Mouse (Mus musculus) embryonic facial prominence, embryonic 15.5 days (tissue): ENCODE measurements around the gene Acpp. TPM values are rescaled to one million over a fixed set of nuclear protein-coding genes. Genes with fewer than 3 reads are reported as not detected.

Source experiments
- ATAC-seq: fragments of 200-750 bp; cut with Nextera tagmentation; 2 replicates; pipeline ENCODE4 v1.8.0; 2017; ENCODE audit warnings: low read depth, moderate TSS enrichment; ENCODE audit not compliant: insufficient number of reproducible peaks, low FRiP score, low TSS enrichment
- H3K27ac ChIP-seq: fragments of 300-500 bp; sonication (generic); replicated peaks from 2 replicates; pipeline ENCODE4 v1.5.1; 2015; ENCODE audit warnings: mild to moderate bottlenecking, inconsistent platforms
- H3K27me3 ChIP-seq: fragments of 300-500 bp; sonication (generic); 2 replicates; pipeline ENCODE4 v1.6.1; 2015; ENCODE audit warnings: inconsistent platforms
- H3K36me3 ChIP-seq: fragments of 300-500 bp; sonication (generic); 2 replicates; pipeline ENCODE4 v1.6.1; 2015; ENCODE audit warnings: mild to moderate bottlenecking, inconsistent platforms
- H3K4me1 ChIP-seq: fragments of 300-500 bp; sonication (generic); 2 replicates; pipeline ENCODE4 v1.6.1; 2015; ENCODE audit warnings: inconsistent platforms
- H3K4me2 ChIP-seq: fragments of 300-500 bp; sonication (generic); replicated peaks from 2 replicates; pipeline ENCODE4 v1.6.1; 2015; ENCODE audit warnings: mild to moderate bottlenecking, inconsistent platforms
- H3K4me3 ChIP-seq: fragments of 300-500 bp; sonication (generic); replicated peaks from 2 replicates; pipeline ENCODE4 v1.5.1; 2015; ENCODE audit warnings: mild to moderate bottlenecking, inconsistent platforms
- H3K9ac ChIP-seq: fragments of 300-500 bp; sonication (generic); 2 replicates; pipeline ENCODE4 v1.6.1; 2015; ENCODE audit warnings: inconsistent platforms
- H3K9me3 ChIP-seq: fragments of 300-500 bp; sonication (generic); replicated peaks from 2 replicates; pipeline ENCODE4 v1.6.1; 2016; ENCODE audit warnings: inconsistent platforms
- WGBS: fragments of 180-500 bp; shearing (Covaris S2); methylation state at CpG from one replicate; pipeline ENCODE4 v1.1.7; 2015; 5-methylcytosine and 5-hydroxymethylcytosine counted together
- polyA plus RNA-seq: library from polyadenylated mRNA; unstranded; fragments of >200 nt; fragmentation: Nextera tagmentation; extraction: Ambion mirVana; gene quantifications from 2 replicates; pipeline ENCODE4 v1.2.1, GENCODE M21; 2015

Gene Acpp
- polyA plus RNA-seq, 1 experiment from 2014 or later: 4.3 TPM

DNA sequence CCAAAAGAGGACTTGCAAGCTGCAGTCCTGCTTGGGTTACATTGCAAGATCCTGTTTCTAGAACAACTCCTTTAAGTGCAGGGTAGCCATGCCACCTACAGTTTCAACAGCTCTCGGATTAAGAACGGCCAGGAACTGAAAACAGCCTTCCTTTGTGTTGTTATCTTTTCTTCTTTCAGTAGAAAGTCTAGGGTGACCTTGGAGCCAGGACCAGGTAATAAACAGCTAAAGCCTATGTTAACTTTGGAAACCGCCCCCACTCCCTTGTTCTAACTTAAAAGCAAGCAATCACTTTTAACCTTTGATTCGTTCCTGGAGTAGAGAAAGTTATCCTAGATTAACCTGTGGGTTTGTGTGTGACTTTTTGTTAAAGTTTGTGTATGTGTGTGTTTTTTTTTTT lies 33.2 kb downstream of the Acpp start:
- no peaks in the 10 kb centered on the region for H3K9me3 ChIP-seq
- 71% methylated on average over 4 of the region's 4 CpGs for WGBS
- no peak overlapping the region for H3K27ac ChIP-seq
- no peak overlapping the region for H3K4me2 ChIP-seq
- H3K36me3 ChIP-seq: no peaks in the 10 kb centered on the region
- no peaks in the 10 kb centered on the region for H3K27me3 ChIP-seq
- no peaks in the 10 kb centered on the region for H3K4me1 ChIP-seq
- ATAC-seq: no peak
- H3K4me3 ChIP-seq: no peak overlapping the region
- no peak overlapping the region for H3K9ac ChIP-seq

DNA sequence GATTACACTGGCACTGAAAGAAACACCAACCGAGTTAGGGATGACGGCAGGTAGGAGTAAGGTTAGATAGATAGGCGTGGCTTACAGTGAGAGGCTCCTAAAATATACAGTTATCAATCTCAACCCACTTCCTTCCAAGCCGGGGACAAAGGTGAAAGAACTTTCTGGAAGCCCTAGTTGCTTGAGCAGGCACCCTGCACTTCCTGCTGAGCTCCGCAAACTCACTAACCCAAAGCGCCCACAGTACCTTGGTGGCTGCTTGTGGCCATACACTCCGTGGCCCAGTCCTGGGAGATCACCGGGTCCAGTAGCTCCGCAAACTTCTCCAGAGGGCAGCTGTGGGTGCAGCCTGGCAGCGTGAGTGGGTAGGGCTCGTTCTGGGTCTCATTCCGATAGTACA lies 37.0 kb downstream of the Acpp start:
- Histone ChIP-seq H3K36me3 (no peaks in the 10 kb centered on the region), H3K27ac (no peak overlapping the region), H3K4me2 (no peak overlapping the region), H3K9ac (no peak overlapping the region), H3K4me3 (no peak overlapping the region), H3K4me1 (no peaks in the 10 kb centered on the region), H3K9me3 (no peaks in the 10 kb centered on the region), H3K27me3 (no peaks in the 10 kb centered on the region)
- ATAC-seq: no peak; the same call in 1 of the 2 replicates
- 78% methylated on average over 12 of the region's 12 CpGs for WGBS

DNA sequence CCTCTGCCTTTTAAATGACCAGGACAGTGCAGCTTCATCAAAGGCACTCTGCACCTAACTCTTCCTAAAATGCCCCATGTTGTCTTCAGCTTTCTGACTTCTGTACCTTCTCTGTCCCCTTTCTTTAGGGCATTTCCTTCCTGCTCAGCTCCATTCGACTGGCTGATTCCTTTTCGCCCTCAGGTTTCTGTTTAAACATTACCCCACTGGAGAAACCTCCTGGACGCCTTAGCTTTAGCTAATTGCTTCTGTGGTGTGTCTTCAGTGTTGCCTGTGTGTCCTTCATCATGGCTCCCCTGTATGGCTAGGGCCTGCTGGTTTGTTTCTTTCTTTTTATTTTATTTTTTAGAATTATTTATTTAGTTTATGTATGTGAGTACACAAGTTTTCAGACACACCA lies 40.5 kb downstream of the Acpp start:
- no peak for ATAC-seq
- H3K27me3 ChIP-seq: no peaks in the 10 kb centered on the region
- no peaks in the 10 kb centered on the region for H3K9me3 ChIP-seq
- H3K36me3 ChIP-seq: no peaks in the 10 kb centered on the region
- no peak overlapping the region for H3K4me3 ChIP-seq
- WGBS: 65% methylated on average over 3 of the region's 3 CpGs
- H3K4me2 ChIP-seq: no peak overlapping the region
- no peak overlapping the region for H3K27ac ChIP-seq
- no peaks in the 10 kb centered on the region for H3K4me1 ChIP-seq
- no peak overlapping the region for H3K9ac ChIP-seq

DNA sequence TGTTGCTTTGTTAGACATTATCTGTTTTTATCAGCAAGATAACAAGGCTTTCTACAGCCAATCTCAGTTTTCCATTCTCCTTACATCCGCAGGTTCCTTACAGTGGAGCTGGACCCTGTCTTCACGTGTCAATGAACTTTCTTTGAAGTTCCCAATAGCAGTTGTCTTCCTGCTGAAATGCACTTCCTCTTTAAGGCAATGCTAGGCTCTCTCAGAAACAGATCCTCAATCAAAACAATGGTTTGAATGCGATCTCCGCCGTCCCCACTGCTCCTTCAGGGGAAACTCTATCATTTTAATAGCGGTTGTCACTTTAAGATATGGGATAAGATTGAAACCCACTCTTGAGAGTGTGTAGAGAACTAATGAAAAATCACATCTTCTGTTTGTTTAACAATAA lies 52.6 kb downstream of the Acpp start:
- WGBS: 67% methylated on average over 6 of the region's 6 CpGs
- H3K4me3 ChIP-seq: no peak overlapping the region

DNA sequence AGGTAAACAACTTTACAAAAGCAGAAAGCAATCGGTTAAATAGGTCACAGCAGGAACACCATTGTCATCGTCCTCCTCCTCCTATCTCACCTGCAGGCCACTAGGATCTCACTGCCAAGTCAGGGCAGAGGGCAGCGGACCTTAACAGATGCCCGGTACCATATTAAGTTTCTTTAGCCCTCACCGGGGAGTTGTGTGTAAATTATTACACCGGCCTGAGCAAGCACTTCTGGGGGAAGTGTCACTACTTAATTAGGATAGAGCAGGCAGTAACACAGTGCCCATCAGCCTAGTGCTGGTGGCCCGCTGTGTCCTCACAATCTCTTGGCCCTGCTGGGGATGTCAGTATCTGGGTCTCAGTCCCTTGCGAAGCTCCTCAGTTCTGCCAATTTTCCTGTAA lies 55.0 kb downstream of the Acpp start:
- Histone ChIP-seq H3K27ac (no peak overlapping the region), H3K36me3 (no peaks in the 10 kb centered on the region), H3K4me2 (no peak overlapping the region), H3K27me3 (no peaks in the 10 kb centered on the region), H3K4me1 (no peaks in the 10 kb centered on the region), H3K9ac (no peak overlapping the region), H3K4me3 (no peak overlapping the region), H3K9me3 (no peaks in the 10 kb centered on the region)
- ATAC-seq: no peak
- 26% methylated on average over 8 of the region's 8 CpGs for WGBS

More for the DNA sequence above, 52.6 kb downstream of the Acpp start:
- ATAC-seq: no peak
- Histone ChIP-seq H3K36me3 (no peaks in the 10 kb centered on the region), H3K9ac (no peak overlapping the region), H3K9me3 (no peaks in the 10 kb centered on the region), H3K4me2 (no peak overlapping the region), H3K4me1 (no peaks in the 10 kb centered on the region), H3K27ac (no peak overlapping the region), H3K27me3 (no peaks in the 10 kb centered on the region)

DNA sequence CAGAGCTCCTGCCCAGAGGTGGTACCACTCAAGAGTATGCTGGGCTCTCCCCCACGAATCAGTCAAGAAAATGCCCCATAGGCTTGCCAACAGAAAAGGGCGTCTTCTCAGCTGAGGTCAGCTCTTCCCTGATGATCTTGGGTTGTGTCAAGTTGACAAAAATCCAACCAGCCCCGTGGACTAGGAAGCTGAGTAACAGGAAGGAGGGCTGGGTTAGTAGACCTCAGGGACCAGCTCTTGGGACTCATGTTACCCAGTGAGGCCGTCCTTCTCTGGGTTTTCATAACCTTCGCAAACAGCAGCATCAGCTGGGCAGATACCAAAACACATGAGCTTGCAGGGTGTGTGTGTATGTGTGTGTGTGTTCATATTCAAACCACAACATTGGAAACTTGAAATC lies 55.8 kb downstream of the Acpp start:
- no peaks in the 10 kb centered on the region for H3K36me3 ChIP-seq
- WGBS: 64% methylated on average over 5 of the region's 5 CpGs
- H3K4me3 ChIP-seq: no peak overlapping the region
- no peaks in the 10 kb centered on the region for H3K9me3 ChIP-seq
- no peak overlapping the region for H3K4me2 ChIP-seq
- no peaks in the 10 kb centered on the region for H3K27me3 ChIP-seq
- H3K9ac ChIP-seq: no peak overlapping the region
- ATAC-seq: no peak
- H3K27ac ChIP-seq: no peak overlapping the region
- H3K4me1 ChIP-seq: no peaks in the 10 kb centered on the region

DNA sequence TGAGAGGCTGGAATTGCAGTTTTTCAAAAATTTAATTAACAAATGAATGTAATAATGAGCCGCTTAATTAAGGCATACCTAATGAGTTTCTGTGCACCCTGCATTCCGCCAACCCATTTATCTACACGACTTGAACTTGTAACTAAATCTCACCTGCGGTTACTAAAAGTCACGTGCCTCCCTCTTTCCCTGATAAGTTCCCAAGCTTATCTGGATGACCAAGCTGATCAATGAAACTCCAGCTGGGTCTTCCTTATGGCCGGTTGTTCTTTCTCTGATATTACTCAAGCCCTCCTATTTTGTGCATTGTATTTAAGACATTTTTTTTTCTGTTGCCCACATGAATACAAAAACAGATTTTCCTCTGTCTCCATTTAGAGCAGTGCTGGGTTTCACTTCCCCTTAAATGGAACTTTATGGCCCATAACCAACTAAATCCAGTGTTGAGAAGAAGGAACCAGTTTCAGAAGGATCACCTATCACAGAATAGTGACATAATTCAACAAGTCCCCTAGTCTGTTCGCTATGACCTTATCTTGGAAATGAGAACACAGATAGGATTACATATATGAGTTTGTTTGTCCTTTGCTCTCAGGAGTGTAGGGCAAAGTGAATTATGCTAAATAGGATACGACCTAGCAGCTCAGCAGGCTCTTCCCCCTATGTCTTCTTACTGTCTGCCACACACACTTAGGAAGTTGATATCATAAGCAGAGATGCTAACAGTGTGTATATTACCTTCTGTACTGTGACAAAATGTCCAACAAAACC lies 56.6 kb downstream of the Acpp start:
- WGBS: 82% methylated on average over 8 of the region's 8 CpGs
- Histone ChIP-seq H3K4me2 (no peak overlapping the region), H3K4me1 (no peaks in the 10 kb centered on the region), H3K9me3 (no peaks in the 10 kb centered on the region), H3K27me3 (no peaks in the 10 kb centered on the region), H3K27ac (no peak overlapping the region), H3K36me3 (no peaks in the 10 kb centered on the region), H3K9ac (no peak overlapping the region), H3K4me3 (no peak overlapping the region)
- ATAC-seq: no peak

DNA sequence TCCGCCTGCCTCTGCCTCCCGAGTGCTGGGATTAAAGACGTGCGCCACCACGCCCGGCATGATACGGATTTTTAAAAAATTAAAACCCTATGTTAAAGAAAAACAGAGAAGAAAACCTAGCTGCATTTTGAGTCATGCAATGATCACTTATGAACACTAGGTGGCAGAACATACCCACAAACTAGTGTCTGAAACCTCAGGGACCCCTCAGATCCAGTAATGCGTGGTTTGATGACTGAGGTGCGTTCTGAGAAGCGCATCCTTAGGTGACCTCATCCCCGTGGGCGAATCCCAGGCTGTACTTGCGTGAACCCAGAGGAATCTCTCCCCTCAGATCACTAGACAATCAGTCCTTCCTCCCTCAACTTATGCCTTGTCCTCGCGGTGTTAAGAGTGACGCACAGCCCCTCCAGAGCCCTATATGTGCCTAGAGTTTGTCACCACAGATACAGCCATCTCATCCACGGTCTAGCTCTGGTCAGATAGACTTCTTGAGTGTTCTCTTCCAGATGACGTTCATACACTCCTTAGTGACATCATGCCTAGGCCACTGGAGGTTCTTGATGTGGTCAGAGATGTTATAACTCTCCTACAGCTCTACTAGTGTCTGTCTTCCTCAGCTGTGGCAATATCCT lies 59.9 kb downstream of the Acpp start:
- no peaks in the 10 kb centered on the region for H3K4me1 ChIP-seq
- H3K4me2 ChIP-seq: no peak overlapping the region
- H3K9ac ChIP-seq: no peak overlapping the region
- no peaks in the 10 kb centered on the region for H3K27me3 ChIP-seq
- H3K9me3 ChIP-seq: no peaks in the 10 kb centered on the region
- H3K27ac ChIP-seq: no peak overlapping the region
- H3K4me3 ChIP-seq: no peak overlapping the region
- WGBS: 21% methylated on average over 18 of the region's 18 CpGs
- ATAC-seq: no peak
- no peaks in the 10 kb centered on the region for H3K36me3 ChIP-seq

DNA sequence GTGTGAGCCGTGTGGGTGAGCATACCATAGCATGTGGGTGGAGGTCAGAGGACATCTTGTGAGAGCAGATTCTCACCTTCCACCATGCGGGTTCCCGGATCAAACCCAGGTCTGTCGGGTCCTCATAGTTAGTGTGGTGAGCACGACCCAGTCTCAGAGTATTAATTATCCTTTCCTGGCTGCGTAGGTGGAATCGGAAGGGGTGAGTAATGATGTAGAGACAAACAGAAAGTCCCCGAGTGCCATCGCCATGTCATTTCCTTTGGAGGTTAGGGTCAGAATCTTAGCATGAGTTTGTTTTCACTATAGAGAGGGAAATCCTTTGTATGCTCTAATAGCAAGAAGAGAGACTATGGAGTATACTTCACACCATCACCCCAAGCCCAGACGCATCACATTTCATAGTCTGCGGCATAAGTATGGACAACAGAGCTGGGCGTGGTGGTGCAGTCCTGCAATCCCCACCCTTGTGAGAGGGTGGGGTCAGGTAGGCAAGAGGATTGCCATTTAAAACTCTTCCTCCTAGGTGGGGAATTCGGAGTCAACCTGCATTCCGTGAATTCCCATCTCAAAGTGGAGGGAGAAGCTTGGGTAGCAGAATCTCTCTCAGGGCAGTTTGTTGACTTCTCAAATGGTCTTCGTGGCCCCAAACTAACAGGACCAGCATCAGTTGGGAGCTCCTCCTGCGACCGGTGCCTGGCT lies 62.3 kb downstream of the Acpp start:
- H3K4me2 ChIP-seq: no peak overlapping the region
- no peaks in the 10 kb centered on the region for H3K27me3 ChIP-seq
- no peaks in the 10 kb centered on the region for H3K9me3 ChIP-seq
- no peak overlapping the region for H3K9ac ChIP-seq
- H3K4me1 ChIP-seq: no peaks in the 10 kb centered on the region
- no peak overlapping the region for H3K4me3 ChIP-seq
- H3K36me3 ChIP-seq: no peaks in the 10 kb centered on the region
- no peak overlapping the region for H3K27ac ChIP-seq
- no peak for ATAC-seq
- WGBS: 80% methylated on average over 17 of the region's 17 CpGs

DNA sequence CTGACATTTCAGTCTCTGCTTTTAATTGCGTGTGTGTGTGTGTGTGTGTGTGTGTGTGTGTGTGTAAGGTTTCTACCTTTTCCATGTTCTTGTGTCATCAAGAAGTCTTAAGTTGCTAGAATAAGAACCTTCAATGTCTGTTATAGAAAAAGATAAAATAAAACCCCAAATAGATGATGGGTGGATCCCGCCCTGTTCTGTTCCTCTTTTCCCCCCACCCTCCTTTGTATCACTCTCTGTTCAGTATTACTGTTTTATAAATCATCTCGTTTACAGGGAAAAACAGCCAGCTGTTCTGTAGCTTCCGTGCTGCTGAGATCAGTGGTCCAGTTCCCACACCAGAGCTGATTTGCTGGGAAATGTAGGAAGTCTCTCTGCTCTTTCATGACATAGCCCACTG lies 65.5 kb downstream of the Acpp start:
- WGBS: 72% methylated on average over 4 of the region's 4 CpGs
- Histone ChIP-seq H3K9me3 (no peaks in the 10 kb centered on the region), H3K36me3 (no peaks in the 10 kb centered on the region), H3K27me3 (no peaks in the 10 kb centered on the region), H3K9ac (no peak overlapping the region), H3K4me1 (no peaks in the 10 kb centered on the region), H3K4me2 (no peak overlapping the region), H3K4me3 (no peak overlapping the region), H3K27ac (no peak overlapping the region)
- ATAC-seq: no peak

DNA sequence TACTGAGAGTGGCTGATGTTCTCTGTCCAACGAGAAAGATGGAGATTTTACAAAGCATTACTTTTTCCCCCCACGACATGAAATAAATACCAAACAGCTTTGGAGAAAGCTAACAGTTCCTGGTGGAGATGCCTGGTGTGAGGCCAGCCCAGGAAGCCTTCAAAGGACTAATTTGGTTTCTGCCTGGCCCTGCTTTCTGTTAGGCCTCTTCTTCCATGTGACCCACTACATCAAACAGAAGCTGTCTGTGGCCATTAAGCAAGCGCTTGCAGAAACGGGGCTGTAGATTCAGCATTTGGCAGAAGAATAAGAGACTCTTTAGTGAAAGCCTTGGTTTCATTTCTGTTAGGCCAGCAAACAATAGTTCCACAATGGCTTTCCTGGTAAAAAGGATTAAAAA lies 65.9 kb downstream of the Acpp start:
- Histone ChIP-seq H3K9me3 (no peaks in the 10 kb centered on the region), H3K4me1 (no peaks in the 10 kb centered on the region), H3K4me3 (no peak overlapping the region), H3K27me3 (no peaks in the 10 kb centered on the region), H3K4me2 (no peak overlapping the region), H3K27ac (no peak overlapping the region), H3K36me3 (no peaks in the 10 kb centered on the region), H3K9ac (no peak overlapping the region)
- no peak for ATAC-seq
- WGBS: 62% methylated on average over 4 of the region's 4 CpGs
